Mouse (Mus musculus): ENCODE results near the gene Wsb1. TPM values are rescaled to one million over a fixed set of nuclear protein-coding genes. Genes with fewer than 3 reads are reported as not detected.

The Wsb1 gene
- total and polyA plus RNA-seq, 3 experiments: 48.8 to 90.9 (median 57.0) TPM

DNA sequence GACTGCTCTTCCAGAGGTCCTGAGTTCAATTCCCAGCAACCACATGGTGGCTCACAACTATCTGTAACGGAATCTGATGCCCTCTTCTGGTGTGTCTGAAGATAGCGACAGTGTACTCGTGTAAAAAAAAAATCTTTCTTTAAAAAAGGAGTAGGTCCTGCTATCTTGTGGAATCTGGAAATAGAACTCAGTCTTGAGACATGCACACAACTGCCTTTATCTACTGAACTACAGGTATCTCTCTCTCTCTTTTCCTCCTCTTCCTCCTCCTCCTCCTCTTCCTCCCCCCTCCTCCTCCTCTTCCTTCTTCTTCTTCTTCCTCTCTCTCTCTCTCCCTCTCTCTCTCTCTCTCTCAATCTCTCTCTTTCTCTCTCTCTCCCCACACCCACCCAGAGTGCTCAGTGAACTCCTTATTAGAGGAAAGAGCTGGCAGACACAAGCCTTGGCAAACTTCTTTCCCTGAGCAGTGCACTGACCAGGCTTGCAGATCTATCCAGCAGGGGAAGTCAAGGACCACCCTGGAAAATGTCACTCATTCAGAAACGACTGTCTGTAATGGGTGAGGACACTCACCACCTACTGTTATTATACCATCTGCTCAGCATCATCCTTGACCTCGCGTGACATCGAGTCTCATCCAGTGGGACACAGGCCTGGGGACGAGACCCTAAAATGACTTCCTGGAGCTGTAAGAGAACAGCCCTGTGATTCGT lies 45.4 kb upstream of the Wsb1 start (continued):
- TF ChIP-seq MAZ (IDR thresholded peaks at IDR 0.05; ENCODE audit: low read depth, low read length): peak; percentile 35; the same call in 1 of the 2 replicates
- no peak for TF ChIP-seq POLR2AphosphoS2 (IDR thresholded peaks at IDR 0.05; ENCODE audit: low read length)
- TF ChIP-seq E2F4 (IDR thresholded peaks at IDR 0.05; ENCODE audit: borderline replicate concordance, low read depth, low read length): no peak
- no peak for TF ChIP-seq POLR2AphosphoS5 (IDR thresholded peaks at IDR 0.05; ENCODE audit: borderline replicate concordance, low read depth, low read length)
- TF ChIP-seq CHD2 (IDR thresholded peaks at IDR 0.05; ENCODE audit: low read length): no peak
- TF ChIP-seq KAT2A (conservative IDR thresholded peaks at IDR 0.05; ENCODE audit: low read depth, low read length): no peak
- no peak for TF ChIP-seq ZMIZ1 (IDR thresholded peaks at IDR 0.05; ENCODE audit: low read depth, low read length)
- TF ChIP-seq BHLHE40 (IDR thresholded peaks at IDR 0.05; ENCODE audit: borderline replicate concordance, low read depth, low read length): no peak
- peak in 2 of 3 experiments; percentile 19 to 38; a peak in 4 of 6 replicates for TF ChIP-seq CTCF (IDR thresholded peaks at IDR 0.05 in 2 of 3, conservative IDR thresholded peaks at IDR 0.05 in 1 of 3; ENCODE audit: control insufficient read depth in 1 of 3, insufficient read depth in 1 of 3, low read depth in 2 of 3, low read length in 3 of 3, poor library complexity in 1 of 3, severe bottlenecking in 1 of 3)
- no peak for TF ChIP-seq ETS1 (IDR thresholded peaks at IDR 0.05; ENCODE audit: low read depth, low read length)
- TF ChIP-seq EP300 (IDR thresholded peaks at IDR 0.05; ENCODE audit: low read depth in 1 of 2, low read length in 2 of 2): peak; percentile 60 to 67
- TF ChIP-seq TBP (IDR thresholded peaks at IDR 0.05; ENCODE audit: low read depth, low read length): 0 out of 2 replicates have a peak, but pooled peaks have one; percentile 1
- TF ChIP-seq RAD21 (IDR thresholded peaks at IDR 0.05; ENCODE audit: low read depth, low read length): no peak; the same call in 1 of the 2 replicates
- TF ChIP-seq CHD1 (IDR thresholded peaks at IDR 0.05; ENCODE audit: low read depth, low read length): no peak
- peak; percentile 54; the same call in 1 of the 2 replicates for TF ChIP-seq TCF12 (IDR thresholded peaks at IDR 0.05; ENCODE audit: low read depth, low read length)
- TF ChIP-seq GATA1 (IDR thresholded peaks at IDR 0.05; ENCODE audit: low read depth, low read length): peak; percentile 62

DNA sequence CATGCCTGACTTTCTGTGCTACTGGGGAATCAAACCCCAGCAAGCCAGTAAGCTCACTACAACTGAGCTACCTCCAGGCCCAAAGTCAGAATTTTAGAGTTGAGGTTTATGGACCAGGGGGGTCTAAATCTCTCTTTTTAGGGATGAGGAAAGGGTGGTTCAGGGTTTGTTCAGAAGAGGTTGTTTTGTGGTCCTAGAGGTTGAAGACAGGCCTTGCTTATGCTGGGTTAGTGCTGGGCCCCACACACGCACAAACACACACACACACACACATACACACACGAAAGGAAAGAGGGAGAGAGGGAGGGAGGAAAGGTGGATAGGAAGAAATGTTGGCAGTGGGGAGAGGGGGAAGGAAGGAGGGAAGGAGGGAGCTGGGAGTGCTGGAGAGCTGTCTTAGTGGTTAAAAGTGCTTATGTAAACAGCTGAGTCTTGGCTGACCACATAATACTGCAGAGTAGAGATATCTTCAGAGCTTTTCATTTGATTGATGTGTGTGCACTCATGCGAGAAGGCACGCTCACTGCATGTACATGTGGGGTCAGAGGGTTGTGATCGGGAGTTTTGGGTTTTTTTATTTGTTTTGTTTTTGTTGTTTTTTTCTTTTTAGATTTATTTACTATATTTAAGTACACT lies 42.5 kb upstream of the Wsb1 start, which contains the start of gene Gm9964:
Gene Gm9964 (minus strand): TSS at position 51 of the 636 bp plus-strand sequence.
- Histone ChIP-seq H3K4me1 (ENCODE audit: control insufficient read depth in 1 of 2, insufficient read depth in 2 of 2, low read length in 2 of 2) (peaks cover 20 to 29% of the 10 kb centered on the region in 2 experiments), H3K9me3 (replicated peaks; ENCODE audit: insufficient read depth, low read length) (no peaks in the 10 kb centered on the region), H3K36me3 (ENCODE audit: control insufficient read depth in 1 of 2, insufficient read depth in 2 of 2, low read length in 2 of 2) (peaks cover 0 to 19% of the 10 kb centered on the region in 2 experiments; a peak in 2 of 4 replicates), H3K4me3 (ENCODE audit: control insufficient read depth in 1 of 2, insufficient read depth in 1 of 2, low read depth in 2 of 2, low read length in 2 of 2) (no peak within 1 kb of the TSS), H3K79me2 (ENCODE audit: control insufficient read depth, insufficient read depth, low read length, poor library complexity) (no peaks in the 10 kb centered on the region), H3K9ac (ENCODE audit: control insufficient read depth, low read depth, low read length, poor library complexity, severe bottlenecking) (0 out of 2 replicates have a peak within 1 kb of the TSS, but pooled peaks have one; percentile 1), H3K27ac (ENCODE audit: control insufficient read depth, low read depth, low read length) (peak within 1 kb of the TSS; percentile 60), H3K27me3 (ENCODE audit: control insufficient read depth in 1 of 2, insufficient read depth in 2 of 2, low read length in 2 of 2) (no peaks in the 10 kb centered on the region)
- peak; percentile 90 for DNase-seq (ENCODE audit: low read depth, low spot score)
- TF ChIP-seq MAX (IDR thresholded peaks at IDR 0.05; ENCODE audit: low read length) (peak; percentile 58; the same call in 1 of the 2 replicates), RCOR1 (IDR thresholded peaks at IDR 0.05; ENCODE audit: low read depth, low read length) (peak; percentile 95), SIN3A (IDR thresholded peaks at IDR 0.05; ENCODE audit: low read length) (peak; percentile 74), ZC3H11A (IDR thresholded peaks at IDR 0.05; ENCODE audit: low read depth, low read length) (no peak), NRF1 (IDR thresholded peaks at IDR 0.05; ENCODE audit: insufficient read depth, low read depth, low read length, poor library complexity, severe bottlenecking) (no peak), MYB (IDR thresholded peaks at IDR 0.05; ENCODE audit: low read depth, low read length) (no peak), MYC (IDR thresholded peaks at IDR 0.05; ENCODE audit: low read depth, low read length) (peak; percentile 85), HCFC1 (IDR thresholded peaks at IDR 0.05; ENCODE audit: low read depth, low read length) (no peak), MXI1 (IDR thresholded peaks at IDR 0.05; ENCODE audit: low read depth, low read length) (peak; percentile 70), USF2 (IDR thresholded peaks at IDR 0.05; ENCODE audit: borderline replicate concordance in 1 of 2, insufficient read depth in 1 of 2, low read depth in 1 of 2, low read length in 2 of 2) (no peak), TAL1 (IDR thresholded peaks at IDR 0.05; ENCODE audit: low read length) (peak; percentile 93), EP300 (IDR thresholded peaks at IDR 0.05; ENCODE audit: low read depth in 1 of 2, low read length in 2 of 2) (peak; percentile 91 to 95), USF1 (IDR thresholded peaks at IDR 0.05; ENCODE audit: low read depth, low read length) (no peak), ETS1 (IDR thresholded peaks at IDR 0.05; ENCODE audit: low read depth, low read length) (peak; percentile 96), CHD1 (IDR thresholded peaks at IDR 0.05; ENCODE audit: low read depth, low read length) (no peak), KAT2A (conservative IDR thresholded peaks at IDR 0.05; ENCODE audit: low read depth, low read length) (no peak), ZNF384 (IDR thresholded peaks at IDR 0.05; ENCODE audit: low read depth, low read length) (peak; percentile 54), MAFK (IDR thresholded peaks at IDR 0.05; ENCODE audit: borderline replicate concordance, low read depth, low read length) (peak; percentile 77; the same call in 1 of the 2 replicates), UBTF (IDR thresholded peaks at IDR 0.05; ENCODE audit: borderline replicate concordance, insufficient read depth, low read depth, low read length) (no peak), ELF1 (IDR thresholded peaks at IDR 0.05; ENCODE audit: low read depth, low read length) (no peak), TCF12 (IDR thresholded peaks at IDR 0.05; ENCODE audit: low read depth, low read length) (peak; percentile 89)

Data from MEL (cell line).